Mouse (Mus musculus) embryonic facial prominence, embryonic 11.5 days (tissue): Measurements from ENCODE around the gene Skida1. TPM values are rescaled to one million over a fixed set of nuclear protein-coding genes. Genes with fewer than 3 reads are reported as not detected.

ENCODE experiments used
- ATAC-seq: fragments of 200-750 bp; cut with Nextera tagmentation; replicated peaks from 2 replicates; pipeline ENCODE4 v1.8.0; 2017; ENCODE audit warnings: low read depth; ENCODE audit not compliant: insufficient number of reproducible peaks, low FRiP score, low TSS enrichment
- DNase-seq: peaks from one replicate; pipeline ENCODE4 v3.0.0-alpha.2; 2015; ENCODE audit warnings: low spot score
- H3K27ac ChIP-seq: fragments of 300-500 bp; sonication (generic); replicated peaks from 2 replicates; pipeline ENCODE4 v1.5.1; 2014; ENCODE audit warnings: mild to moderate bottlenecking, low read depth, low read length, control low read depth
- H3K27me3 ChIP-seq: fragments of 300-500 bp; sonication (generic); 2 replicates; pipeline ENCODE4 v1.6.1; 2014; ENCODE audit warnings: mild to moderate bottlenecking, low read length, moderate library complexity, mixed read lengths; ENCODE audit not compliant: control insufficient read depth, insufficient read depth
- H3K36me3 ChIP-seq: fragments of 300-500 bp; sonication (generic); replicated peaks from 2 replicates; pipeline ENCODE4 v1.6.1; 2014; ENCODE audit warnings: low read depth, mild to moderate bottlenecking, low read length, moderate library complexity, mixed read lengths; ENCODE audit not compliant: control insufficient read depth, insufficient read depth
- H3K4me1 ChIP-seq: fragments of 300-500 bp; sonication (generic); 2 replicates; pipeline ENCODE4 v1.6.1; 2014; ENCODE audit warnings: low read length, mixed read lengths; ENCODE audit not compliant: control insufficient read depth, insufficient read depth
- H3K4me2 ChIP-seq: fragments of 300-500 bp; sonication (generic); 2 replicates; pipeline ENCODE4 v1.6.1; 2014; ENCODE audit warnings: low read depth, mild to moderate bottlenecking, control low read depth, low read length, moderate library complexity
- H3K4me3 ChIP-seq: fragments of 300-500 bp; sonication (generic); 2 replicates; pipeline ENCODE4 v1.5.1; 2014; ENCODE audit warnings: low read depth, low read length, control low read depth
- H3K9ac ChIP-seq: fragments of 300-500 bp; sonication (generic); replicated peaks from 2 replicates; pipeline ENCODE4 v1.6.1; 2014; ENCODE audit warnings: mild to moderate bottlenecking, control low read depth, low read length
- H3K9me3 ChIP-seq: fragments of 300-500 bp; sonication (generic); replicated peaks from 2 replicates; pipeline ENCODE4 v1.6.1; 2016; ENCODE audit warnings: mild to moderate bottlenecking, low read length, inconsistent platforms, mixed read lengths; ENCODE audit not compliant: control insufficient read depth
- WGBS: fragments of 180-500 bp; shearing (Covaris S2); extraction: QIAGEN DNeasy Blood & Tissue Kit; methylation state at CpG from one replicate; pipeline ENCODE4 v1.1.7; 2014; 5-methylcytosine and 5-hydroxymethylcytosine counted together
- polyA plus RNA-seq: library from polyadenylated mRNA; unstranded; fragments of >200 nt; fragmentation: Nextera tagmentation; extraction: Ambion mirVana; gene quantifications from 2 replicates; pipeline ENCODE4 v1.2.1, GENCODE M21; 2014

The Skida1 gene
- polyA plus RNA-seq, 1 experiment from 2014 or later: 16.9 TPM

- WGBS: 50% methylated on average over 3 of the region's 3 CpGs
- H3K9ac ChIP-seq: no peak overlapping the region
- no peak for DNase-seq
- H3K36me3 ChIP-seq: no peaks in the 10 kb centered on the region
- H3K27ac ChIP-seq: no peak overlapping the region
- no peaks in the 10 kb centered on the region for H3K4me1 ChIP-seq
- H3K4me3 ChIP-seq: no peak overlapping the region
- H3K27me3 ChIP-seq: no peaks in the 10 kb centered on the region
- H3K4me2 ChIP-seq: no peak overlapping the region
- H3K9me3 ChIP-seq: no peaks in the 10 kb centered on the region
- ATAC-seq: no peak
These were observed 33.3 kb downstream of the Skida1 start for GRCm38 (mm10) chr2:18015581-18015980.

GRCm38 (mm10) chr2:18012866-18013265 is 36.0 kb downstream of the Skida1 start:
- Histone ChIP-seq H3K4me3 (no peak overlapping the region), H3K9ac (no peak overlapping the region), H3K36me3 (no peaks in the 10 kb centered on the region), H3K4me1 (no peaks in the 10 kb centered on the region), H3K27ac (no peak overlapping the region), H3K9me3 (no peaks in the 10 kb centered on the region), H3K27me3 (no peaks in the 10 kb centered on the region), H3K4me2 (no peak overlapping the region)
- no peak for DNase-seq
- 89% methylated on average over 3 of the region's 3 CpGs for WGBS
- no peak for ATAC-seq

GRCm38 (mm10) chr2:18011226-18011625 is 37.6 kb downstream of the Skida1 start:
- H3K4me2 ChIP-seq: no peak overlapping the region
- WGBS: 82% methylated on average over 6 of the region's 6 CpGs
- H3K9ac ChIP-seq: no peak overlapping the region
- no peak overlapping the region for H3K27ac ChIP-seq
- no peaks in the 10 kb centered on the region for H3K27me3 ChIP-seq
- H3K9me3 ChIP-seq: no peaks in the 10 kb centered on the region
- H3K36me3 ChIP-seq: no peaks in the 10 kb centered on the region
- no peak overlapping the region for H3K4me3 ChIP-seq
- DNase-seq (no peak), ATAC-seq (no peak)
- H3K4me1 ChIP-seq: no peaks in the 10 kb centered on the region

GRCm38 (mm10) chr2:18005137-18005536 is 43.7 kb downstream of the Skida1 start:
- Histone ChIP-seq H3K4me1 (no peaks in the 10 kb centered on the region), H3K27me3 (no peaks in the 10 kb centered on the region), H3K9me3 (no peaks in the 10 kb centered on the region), H3K4me3 (no peak overlapping the region), H3K4me2 (no peak overlapping the region), H3K9ac (no peak overlapping the region), H3K36me3 (no peaks in the 10 kb centered on the region), H3K27ac (no peak overlapping the region)
- 27% methylated on average over 8 of the region's 8 CpGs for WGBS
- DNase-seq: peak; percentile 29
- ATAC-seq: no peak

GRCm38 (mm10) chr2:18004286-18004685 is 44.6 kb downstream of the Skida1 start:
- 67% methylated on average over 4 of the region's 4 CpGs for WGBS
- DNase-seq (no peak), ATAC-seq (no peak)
- Histone ChIP-seq H3K36me3 (no peaks in the 10 kb centered on the region), H3K27ac (no peak overlapping the region), H3K9ac (no peak overlapping the region), H3K4me3 (no peak overlapping the region), H3K27me3 (no peaks in the 10 kb centered on the region), H3K4me1 (no peaks in the 10 kb centered on the region), H3K9me3 (no peaks in the 10 kb centered on the region), H3K4me2 (no peak overlapping the region)

- Histone ChIP-seq H3K9me3 (no peaks in the 10 kb centered on the region), H3K9ac (no peak overlapping the region), H3K4me2 (no peak overlapping the region), H3K27ac (no peak overlapping the region), H3K27me3 (no peaks in the 10 kb centered on the region), H3K4me3 (no peak overlapping the region), H3K4me1 (no peaks in the 10 kb centered on the region), H3K36me3 (no peaks in the 10 kb centered on the region)
- DNase-seq (no peak), ATAC-seq (no peak)
- WGBS: 93% methylated on average over 3 of the region's 3 CpGs
These were observed 46.5 kb downstream of the Skida1 start for GRCm38 (mm10) chr2:18002306-18002705.

GRCm38 (mm10) chr2:17996858-17997257 is 52.0 kb downstream of the Skida1 start, which contains the start of gene H2al2a:
Gene H2al2a, minus strand, starts transcription at chr2:17996958.
- Histone ChIP-seq H3K4me3 (no peak within 1 kb of the TSS), H3K4me2 (no peak within 1 kb of the TSS), H3K27me3 (no peaks in the 10 kb centered on the region), H3K36me3 (no peaks in the 10 kb centered on the region), H3K9me3 (no peaks in the 10 kb centered on the region), H3K27ac (no peak within 1 kb of the TSS), H3K9ac (no peak within 1 kb of the TSS), H3K4me1 (no peaks in the 10 kb centered on the region)
- ATAC-seq: no peak
- no peak for DNase-seq
